ENCODE assay signal across 28 mouse cellular contexts in the genomic region with DNA sequence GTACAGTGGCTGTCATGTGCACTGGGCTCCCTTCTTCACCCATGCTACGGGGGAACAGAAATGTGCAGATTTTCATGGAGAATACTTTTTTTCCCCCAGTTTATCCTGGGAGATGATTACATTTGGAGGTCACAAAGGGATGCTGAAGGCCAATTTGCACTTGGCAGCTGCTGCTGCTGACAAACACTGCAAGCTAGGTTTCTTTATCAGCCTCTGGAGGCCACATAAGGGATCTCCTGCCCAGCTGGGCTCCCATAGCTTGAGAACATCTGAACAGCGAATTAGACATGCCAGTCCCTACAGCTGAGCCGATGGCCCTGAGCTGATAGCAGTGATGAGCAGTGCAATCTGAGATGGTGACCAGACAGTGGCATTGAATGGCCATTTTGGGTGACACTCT. TPM values are rescaled to one million over a fixed set of nuclear protein-coding genes. Genes with fewer than 3 reads are reported as not detected.
DNase-seq lines count a peak whose midpoint lies in the region; ATAC-seq and TF ChIP-seq lines count a peak whose summit lies in the region.
"Had no signal": no experiment of that assay in that cellular context is flagged by ENCODE, and none has a peak within 500 bp of the region (broad histone marks: within the 10 kb centered on the region; RNA-seq: fewer than 3 reads in every experiment).

No protein-coding gene starts in this region.

- no peaks in the 10 kb centered on the region for H3K27me3 ChIP-seq in heart, embryonic 13.5 days (replicated peaks)
- H3K27me3 ChIP-seq in heart, postnatal 0 days (ENCODE audit: control insufficient read depth, insufficient read depth, low read length), result no peaks in the 10 kb centered on the region
- H3K27me3 ChIP-seq: embryonic facial prominence, embryonic 12.5 days; embryonic facial prominence, embryonic 15.5 days; hindbrain, embryonic 12.5 days; hindbrain, embryonic 15.5 days; Patski had no signal

- ATAC-seq in heart, embryonic 13.5 days (ENCODE audit: extremely low read depth, insufficient number of reproducible peaks, low FRiP score, low TSS enrichment), result no peak
- no peak for ATAC-seq in heart, postnatal 0 days (ENCODE audit: insufficient read depth, low read depth)
- ATAC-seq: forebrain, embryonic 14.5 days; forebrain, postnatal 0 days; intestine, postnatal 0 days; Patski had no signal

- no peak overlapping the region for H3K9ac ChIP-seq in heart, embryonic 13.5 days
- no peak overlapping the region for H3K9ac ChIP-seq in heart, postnatal 0 days (replicated peaks; ENCODE audit: low read depth, low read length)
- H3K9ac ChIP-seq: embryonic facial prominence, embryonic 12.5 days; embryonic facial prominence, embryonic 15.5 days; forebrain, postnatal 0 days; hindbrain, embryonic 12.5 days; hindbrain, embryonic 15.5 days had no signal

- H3K4me1 ChIP-seq in heart, embryonic 13.5 days, result peaks cover 54% of the 10 kb centered on the region
- H3K4me1 ChIP-seq in heart, postnatal 0 days (ENCODE audit: control insufficient read depth, insufficient read depth), result peaks cover 45% of the 10 kb centered on the region

- H3K4me2 ChIP-seq in heart, embryonic 13.5 days, result no peak overlapping the region
- H3K4me2 ChIP-seq in heart, postnatal 0 days (ENCODE audit: low read depth, low read length), result no peak overlapping the region
- H3K4me2 ChIP-seq: embryonic facial prominence, embryonic 12.5 days; embryonic facial prominence, embryonic 15.5 days; hindbrain, embryonic 12.5 days; hindbrain, embryonic 15.5 days had no signal

- DNase-seq in adrenal gland, adult 8-10 months, result peak; percentile 49
- DNase-seq in adrenal gland, postnatal 4 days (ENCODE audit: low spot score in 2 of 2), result no peak
- DNase-seq in heart, postnatal 14 days, result no peak
- DNase-seq in heart, postnatal 0 days (ENCODE audit: low spot score), result no peak
- DNase-seq in heart, adult 18-20 months, result no peak
- peak; percentile 40 for DNase-seq in ovary, postnatal 36 days (ENCODE audit: low spot score)
- DNase-seq in ovary, postnatal 10 days (ENCODE audit: low spot score), result no peak
- DNase-seq: B cell, adult 2 months; cerebellum, adult 11 months; cerebellum, adult 2 months; cerebellum, adult 9-11 months; cerebellum, postnatal 25 days; forebrain, postnatal 0 days; gastrocnemius, adult 2 months; gastrocnemius, postnatal 14 days; heart, postnatal 10 days; kidney, adult 2 months had no signal

- intact Hi-C loops in heart, postnatal 14 days (cut with DNase I), result no loop called here

- no peak for TF ChIP-seq EP300 in heart, postnatal 0 days (IDR thresholded peaks at IDR 0.05; ENCODE audit: low read depth)

- TF ChIP-seq CTCF in heart, postnatal 0 days (IDR thresholded peaks at IDR 0.05; ENCODE audit: low read depth), result no peak

- peak overlapping the region; percentile 32 for H3K27ac ChIP-seq in heart, embryonic 13.5 days (replicated peaks)
- peak overlapping the region; percentile 73 for H3K27ac ChIP-seq in heart, postnatal 0 days (ENCODE audit: low read depth)
- H3K27ac ChIP-seq: embryonic facial prominence, embryonic 12.5 days; embryonic facial prominence, embryonic 15.5 days; gastrocnemius, adult 2 months; hindbrain, embryonic 12.5 days; hindbrain, embryonic 15.5 days had no signal

- WGBS in heart, embryonic 13.5 days, result 55% methylated on average over 3 of the region's 3 CpGs
- 44% methylated on average over 3 of the region's 3 CpGs for WGBS in heart, postnatal 0 days

- H3K36me3 ChIP-seq in heart, embryonic 13.5 days, result no peaks in the 10 kb centered on the region
- no peaks in the 10 kb centered on the region for H3K36me3 ChIP-seq in heart, postnatal 0 days (replicated peaks; ENCODE audit: control insufficient read depth, insufficient read depth, low read length)
- H3K36me3 ChIP-seq: embryonic facial prominence, embryonic 12.5 days; embryonic facial prominence, embryonic 15.5 days; G1E; hindbrain, embryonic 12.5 days; hindbrain, embryonic 15.5 days had no signal

- H3K4me3 ChIP-seq in heart, embryonic 13.5 days, result no peak overlapping the region
- H3K4me3 ChIP-seq in heart, postnatal 0 days (ENCODE audit: low read depth, low read length), result no peak overlapping the region
- H3K4me3 ChIP-seq: embryonic facial prominence, embryonic 12.5 days; embryonic facial prominence, embryonic 15.5 days; gastrocnemius, adult 2 months; hindbrain, embryonic 12.5 days; hindbrain, embryonic 15.5 days had no signal

- no peaks in the 10 kb centered on the region for H3K9me3 ChIP-seq in heart, embryonic 13.5 days
- H3K9me3 ChIP-seq in heart, postnatal 0 days (replicated peaks; ENCODE audit: control insufficient read depth, low read length), result no peaks in the 10 kb centered on the region
- H3K9me3 ChIP-seq: embryonic facial prominence, embryonic 12.5 days; embryonic facial prominence, embryonic 15.5 days; G1E; hindbrain, embryonic 12.5 days; hindbrain, embryonic 15.5 days had no signal

RNA-seq across cellular contexts. Expression of gene Slc12a7, which starts 26.7 kb away (rescaled TPM):
- 10 to 100 TPM; 42.4 to 95.1 (median 62.1) TPM for total RNA-seq in adrenal gland, adult 8-10 months (2022)
- total RNA-seq in adrenal gland, postnatal 4 days (2021), result 10 to 100 TPM; 43.2 to 44.1 TPM
- 31.6 and 32.1 TPM in 2 replicates for polyA plus RNA-seq in heart, embryonic 13.5 days (2015; fragmentation: Nextera tagmentation; extraction: Ambion mirVana)
- total RNA-seq in heart, postnatal 14 days (2021), result 100 to 1,000 TPM; 151 to 165 TPM
- 79.3 and 94.6 TPM in 2 replicates for total RNA-seq in heart, postnatal 0 days (2014; rRNA removed; ENCODE audit: low replicate concordance)
- polyA plus RNA-seq in heart, postnatal 0 days (2015; fragmentation: Nextera tagmentation; extraction: Ambion mirVana), result 32.7 and 34.4 TPM in 2 replicates
- 100 to 1,000 TPM; 189 to 209 TPM for total RNA-seq in heart, adult 18-20 months (2021)

RNA-seq across cellular contexts. Expression of gene Slc6a19, which starts 54.9 kb away (rescaled TPM):
- under 1 TPM in 3 of 4 experiments, not detected in 1; 0.09 to 0.70 (median 0.35) TPM for total RNA-seq in adrenal gland, adult 8-10 months (2022)
- total RNA-seq in adrenal gland, postnatal 4 days (2021), result 1 to 10 TPM in 1 of 2 experiments, under 1 TPM in 1; 0.37 to 2.9 TPM
- not detected in 2 replicates for polyA plus RNA-seq in heart, embryonic 13.5 days (2015; fragmentation: Nextera tagmentation; extraction: Ambion mirVana)
- under 1 TPM in 1 of 2 experiments, not detected in 1; 0.12 TPM for total RNA-seq in heart, postnatal 14 days (2021)
- total RNA-seq in heart, postnatal 0 days (2014; rRNA removed; ENCODE audit: low replicate concordance), result 0.35 TPM in 1 of 2 replicates, not detected in the other
- not detected in 2 replicates for polyA plus RNA-seq in heart, postnatal 0 days (2015; fragmentation: Nextera tagmentation; extraction: Ambion mirVana)
- under 1 TPM in 1 of 2 experiments, not detected in 1; 0.28 TPM for total RNA-seq in heart, adult 18-20 months (2021)
- total RNA-seq: gastrocnemius, adult 2 months; hematopoietic stem cell, adult 5-6 weeks had no signal
- polyA plus RNA-seq: forebrain, embryonic 11.5 days; G1E had no signal

Comparison
In these comparisons a context has a peak if more than half of its experiments do, and no peak if none do; other contexts are left out.
1. DNase-seq: peak in adrenal gland, adult 8-10 months (single experiment) and ovary, postnatal 36 days (single experiment); none in adrenal gland, postnatal 4 days (0 of 2), heart, postnatal 14 days (0 of 2), heart, postnatal 0 days (single experiment), heart, adult 18-20 months (0 of 2) and ovary, postnatal 10 days (single experiment).